Mouse (Mus musculus): ENCODE measurements at regions not wholly inside any gene's neighbourhood (a gene's known extent, or its start where the extent isn't known, plus 50 kb on each side); places are given as distances from the start of the nearest gene placed in this dataset.

DNA sequence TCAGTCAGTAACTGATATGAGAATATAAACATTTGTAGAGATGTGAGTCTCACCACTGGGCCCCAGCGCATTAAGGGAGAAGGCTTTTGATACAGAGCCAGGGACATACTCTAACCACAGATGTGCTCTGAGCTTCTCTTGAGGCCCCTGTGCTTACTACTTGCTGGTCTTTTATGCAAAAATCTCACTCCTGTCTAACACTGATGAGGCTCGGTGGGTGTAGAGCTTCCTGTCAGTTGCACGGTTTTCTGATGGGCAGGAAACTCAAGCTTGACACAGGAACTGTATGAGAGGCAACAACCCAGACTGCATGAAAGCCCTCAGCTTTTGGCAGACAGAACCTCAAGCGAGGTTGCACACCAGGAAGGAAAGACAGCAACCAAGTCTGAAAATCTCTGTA, 789.0 kb upstream of the Lrrc6 start:
- ATAC-seq (ENCODE audit: insufficient number of reproducible peaks, low FRiP score) = no peak
- H3K9ac ChIP-seq = no peak overlapping the region
- H3K4me3 ChIP-seq = no peak overlapping the region
- WGBS = 53% methylated on average over 4 of the region's 4 CpGs
- H3K4me2 ChIP-seq = no peak overlapping the region
- H3K36me3 ChIP-seq = no peaks in the 10 kb centered on the region
- no peaks in the 10 kb centered on the region for H3K4me1 ChIP-seq (replicated peaks)
- H3K27me3 ChIP-seq (replicated peaks) = no peaks in the 10 kb centered on the region
- no peak overlapping the region for H3K27ac ChIP-seq (ENCODE audit: poor library complexity, severe bottlenecking)
- H3K9me3 ChIP-seq (replicated peaks) = no peaks in the 10 kb centered on the region

DNA sequence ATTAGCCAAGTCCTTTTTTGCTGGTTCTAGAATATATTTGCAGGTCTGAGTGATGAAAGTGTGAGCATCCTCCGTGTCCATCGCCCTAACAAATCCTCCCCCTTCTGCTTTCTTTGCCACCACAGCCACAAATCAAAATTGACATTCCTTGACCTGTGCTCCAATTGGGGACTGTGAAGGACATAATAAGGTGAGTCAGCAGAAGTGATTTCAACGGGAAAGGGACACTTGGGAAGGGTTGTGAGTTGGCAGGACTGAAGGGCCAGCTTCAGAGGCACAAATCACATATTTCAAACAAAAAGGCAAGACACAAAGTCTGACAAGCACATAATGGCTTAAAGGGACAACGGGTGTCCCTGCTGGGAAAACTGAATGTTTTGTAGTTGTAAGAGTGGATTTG, 784.2 kb upstream of the Lrrc6 start:
- Histone ChIP-seq H3K4me3 (no peak overlapping the region), H3K9ac (no peak overlapping the region), H3K27ac (ENCODE audit: poor library complexity, severe bottlenecking) (no peak overlapping the region), H3K4me2 (no peak overlapping the region), H3K27me3 (replicated peaks) (no peaks in the 10 kb centered on the region), H3K4me1 (replicated peaks) (no peaks in the 10 kb centered on the region), H3K36me3 (no peaks in the 10 kb centered on the region), H3K9me3 (replicated peaks) (no peaks in the 10 kb centered on the region)
- ATAC-seq (ENCODE audit: insufficient number of reproducible peaks, low FRiP score) = no peak
- WGBS = 67% methylated on average over 4 of the region's 4 CpGs

DNA sequence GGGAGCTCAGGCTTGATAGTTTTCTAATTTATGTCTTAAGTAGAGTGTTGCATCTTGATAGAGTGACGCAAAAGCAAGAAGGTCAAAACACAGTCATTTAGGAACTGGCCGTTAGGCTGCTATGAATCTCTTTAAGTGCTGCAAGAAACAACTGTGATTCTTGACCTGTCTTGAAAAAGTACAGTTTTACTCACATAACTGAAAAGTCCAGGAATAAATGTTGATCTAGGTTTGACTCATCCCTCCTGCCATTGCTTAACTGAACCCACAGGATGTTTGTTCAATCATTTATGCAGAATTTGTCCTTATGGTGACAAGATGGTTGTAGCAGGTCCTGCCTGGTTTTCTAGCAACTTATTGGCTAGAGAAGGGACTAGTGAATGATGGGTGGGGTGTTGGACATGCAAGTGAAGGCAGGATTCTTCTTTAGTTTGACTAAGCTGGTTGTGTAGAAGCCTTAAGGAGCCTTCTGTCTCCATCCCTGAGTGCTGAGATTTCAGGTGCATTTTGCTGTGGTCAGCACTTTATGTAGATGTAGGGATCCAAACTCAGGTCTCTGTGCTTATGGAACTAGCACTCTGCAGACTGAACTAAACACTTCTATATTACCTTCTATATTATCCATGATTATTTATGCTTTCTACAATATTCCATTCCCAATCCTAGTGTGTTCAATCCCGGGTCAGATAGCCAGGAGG, 782.7 kb upstream of the Lrrc6 start:
- ATAC-seq (ENCODE audit: insufficient number of reproducible peaks, low FRiP score) = no peak
- no peak overlapping the region for H3K4me3 ChIP-seq
- no peak overlapping the region for H3K27ac ChIP-seq (ENCODE audit: poor library complexity, severe bottlenecking)
- H3K27me3 ChIP-seq (replicated peaks) = no peaks in the 10 kb centered on the region
- no peaks in the 10 kb centered on the region for H3K9me3 ChIP-seq (replicated peaks)
- H3K36me3 ChIP-seq = no peaks in the 10 kb centered on the region
- H3K4me2 ChIP-seq = no peak overlapping the region
- WGBS = 75% methylated on average over 3 of the region's 3 CpGs
- no peaks in the 10 kb centered on the region for H3K4me1 ChIP-seq (replicated peaks)
- H3K9ac ChIP-seq = no peak overlapping the region

DNA sequence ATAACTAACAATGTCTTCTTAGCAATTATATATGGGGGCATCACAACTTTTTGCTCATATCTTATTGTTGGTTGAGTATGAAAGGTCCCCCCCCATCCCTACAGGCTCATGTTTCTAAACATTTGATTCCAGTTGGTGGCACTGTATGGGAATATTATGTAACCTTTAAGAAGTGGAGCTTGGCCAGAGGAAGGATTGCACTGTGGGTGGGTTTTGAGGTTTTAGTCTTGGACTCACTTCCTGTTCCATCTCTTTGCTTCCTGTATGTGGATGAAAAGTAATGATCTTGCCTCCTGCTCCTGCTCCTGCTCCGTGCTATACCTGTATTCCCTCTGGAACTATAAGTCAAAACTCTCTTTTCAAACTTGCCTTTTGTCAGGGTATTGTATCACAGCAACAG, 778.2 kb upstream of the Lrrc6 start:
- WGBS = 71% methylated on average over 1 of the region's 1 CpGs
- no peaks in the 10 kb centered on the region for H3K4me1 ChIP-seq (replicated peaks)
- H3K27me3 ChIP-seq (replicated peaks) = no peaks in the 10 kb centered on the region
- H3K9ac ChIP-seq = no peak overlapping the region
- H3K36me3 ChIP-seq = no peaks in the 10 kb centered on the region
- H3K4me2 ChIP-seq = no peak overlapping the region
- no peak overlapping the region for H3K4me3 ChIP-seq
- no peaks in the 10 kb centered on the region for H3K9me3 ChIP-seq (replicated peaks)
- ATAC-seq (ENCODE audit: insufficient number of reproducible peaks, low FRiP score) = no peak
- no peak overlapping the region for H3K27ac ChIP-seq (ENCODE audit: poor library complexity, severe bottlenecking)

DNA sequence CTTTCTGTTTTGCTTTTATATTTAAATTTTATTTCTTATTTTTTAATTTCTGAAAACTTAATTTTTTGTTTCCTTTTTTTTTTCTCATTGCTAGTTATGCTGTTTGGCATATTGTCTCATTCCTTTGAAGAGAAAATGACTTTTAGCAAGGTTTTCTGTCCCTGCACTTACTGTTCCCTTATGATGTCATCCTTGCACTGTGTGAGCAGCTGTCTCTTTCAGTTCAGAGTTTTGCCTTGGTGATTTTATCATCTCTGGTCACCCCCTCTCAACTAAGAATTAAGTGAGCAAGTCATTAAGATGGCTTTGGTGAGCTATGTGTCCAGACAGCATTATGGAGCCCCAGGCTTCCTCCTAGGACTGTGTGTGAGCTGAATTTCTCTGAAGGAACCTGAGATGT, 774.3 kb upstream of the Lrrc6 start:
- no peak overlapping the region for H3K9ac ChIP-seq
- no peaks in the 10 kb centered on the region for H3K36me3 ChIP-seq
- H3K27ac ChIP-seq (ENCODE audit: poor library complexity, severe bottlenecking) = no peak overlapping the region
- no peak for ATAC-seq (ENCODE audit: insufficient number of reproducible peaks, low FRiP score)
- no peaks in the 10 kb centered on the region for H3K9me3 ChIP-seq (replicated peaks)
- no peaks in the 10 kb centered on the region for H3K4me1 ChIP-seq (replicated peaks)
- H3K4me2 ChIP-seq = no peak overlapping the region
- H3K27me3 ChIP-seq (replicated peaks) = no peaks in the 10 kb centered on the region
- H3K4me3 ChIP-seq = no peak overlapping the region

DNA sequence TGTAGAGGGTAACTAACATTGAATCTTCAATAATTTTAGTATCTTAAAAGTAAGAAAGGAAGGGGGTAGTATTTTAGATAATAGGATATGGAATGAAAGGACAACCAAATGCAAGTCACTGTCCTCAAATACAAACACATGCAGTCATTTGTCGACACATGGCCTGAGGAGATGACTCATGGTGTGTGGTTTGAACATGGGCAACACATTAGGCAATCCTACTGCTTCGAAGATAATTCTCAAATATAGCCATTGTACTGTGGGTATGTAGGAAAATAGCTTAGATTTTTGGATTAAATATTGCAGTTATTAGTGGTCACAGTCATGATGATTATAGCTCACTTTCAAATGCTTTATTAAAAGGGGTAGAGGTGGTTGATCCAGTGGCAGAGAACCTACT, 771.7 kb upstream of the Lrrc6 start:
- Histone ChIP-seq H3K36me3 (no peaks in the 10 kb centered on the region), H3K27ac (ENCODE audit: poor library complexity, severe bottlenecking) (no peak overlapping the region), H3K4me2 (no peak overlapping the region), H3K27me3 (replicated peaks) (no peaks in the 10 kb centered on the region), H3K4me3 (no peak overlapping the region), H3K4me1 (replicated peaks) (no peaks in the 10 kb centered on the region), H3K9me3 (replicated peaks) (no peaks in the 10 kb centered on the region), H3K9ac (no peak overlapping the region)
- WGBS = 80% methylated on average over 2 of the region's 2 CpGs
- no peak for ATAC-seq (ENCODE audit: insufficient number of reproducible peaks, low FRiP score)

DNA sequence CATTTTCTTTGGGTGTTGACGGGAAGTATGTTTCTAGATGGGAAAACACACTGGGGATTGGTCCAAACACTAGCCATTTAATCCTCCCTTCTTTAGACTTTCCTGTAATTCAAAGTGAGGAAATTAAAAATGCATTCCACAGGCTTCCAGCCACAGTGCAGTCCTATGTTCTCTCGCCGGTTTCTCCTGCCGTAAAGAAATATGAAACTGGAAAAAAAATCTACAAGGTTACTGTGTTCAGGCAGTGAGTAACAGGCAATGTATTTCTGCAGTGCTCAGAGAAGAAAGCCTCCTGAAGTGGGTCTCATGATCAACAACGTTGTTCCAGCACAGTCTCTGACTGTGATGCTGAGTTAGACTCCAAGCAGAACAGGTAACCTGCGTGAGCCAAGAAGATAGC, 763.0 kb upstream of the Lrrc6 start:
- no peak overlapping the region for H3K27ac ChIP-seq (ENCODE audit: poor library complexity, severe bottlenecking)
- no peak overlapping the region for H3K4me2 ChIP-seq
- H3K4me1 ChIP-seq (replicated peaks) = no peaks in the 10 kb centered on the region
- H3K9ac ChIP-seq = no peak overlapping the region
- ATAC-seq (ENCODE audit: insufficient number of reproducible peaks, low FRiP score) = no peak
- H3K9me3 ChIP-seq (replicated peaks) = no peaks in the 10 kb centered on the region
- no peak overlapping the region for H3K4me3 ChIP-seq
- 67% methylated on average over 6 of the region's 6 CpGs for WGBS
- H3K27me3 ChIP-seq (replicated peaks) = no peaks in the 10 kb centered on the region
- H3K36me3 ChIP-seq = no peaks in the 10 kb centered on the region

DNA sequence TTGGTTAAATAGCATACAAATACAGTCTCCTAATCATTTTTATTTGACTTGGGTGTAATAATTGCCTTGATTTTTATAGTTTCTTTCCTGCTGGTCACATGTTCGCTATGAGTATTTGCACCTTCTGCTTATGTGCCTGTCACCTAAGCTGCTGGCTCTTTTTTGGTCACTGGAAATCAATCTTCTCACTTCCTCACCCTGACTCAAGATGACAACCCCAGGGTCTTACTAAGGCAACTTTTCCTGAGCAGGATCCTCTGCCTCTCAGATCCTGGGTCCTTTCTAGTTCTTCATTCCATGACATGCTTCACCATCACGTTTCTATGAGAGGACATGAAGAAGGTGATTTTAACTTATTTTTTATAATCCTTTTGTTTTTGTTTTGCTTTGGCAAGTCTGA, 762.6 kb upstream of the Lrrc6 start:
- 55% methylated on average over 2 of the region's 2 CpGs for WGBS
- no peak for ATAC-seq (ENCODE audit: insufficient number of reproducible peaks, low FRiP score)
- no peak overlapping the region for H3K9ac ChIP-seq

DNA sequence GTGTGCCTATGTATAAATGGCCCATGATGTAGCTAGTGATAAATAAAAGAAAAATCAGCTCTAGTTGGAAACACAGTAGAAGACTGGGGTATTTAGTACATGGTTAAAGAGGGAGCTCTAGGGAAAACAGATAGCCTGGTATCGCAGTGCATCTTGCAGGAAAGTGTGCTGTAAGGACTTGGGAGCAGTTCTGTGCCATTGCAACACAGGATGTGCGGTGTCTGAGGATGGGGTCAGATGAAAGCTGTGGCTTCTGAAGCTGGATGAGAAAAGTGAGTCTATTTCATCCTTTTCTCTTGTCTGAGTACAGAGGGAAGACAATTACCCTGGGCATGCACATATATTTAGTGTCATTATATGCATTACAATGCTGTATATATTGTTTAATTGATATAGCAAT, 761.6 kb upstream of the Lrrc6 start:
- Histone ChIP-seq H3K4me1 (replicated peaks) (no peaks in the 10 kb centered on the region), H3K9ac (no peak overlapping the region), H3K27ac (ENCODE audit: poor library complexity, severe bottlenecking) (no peak overlapping the region), H3K4me3 (no peak overlapping the region), H3K27me3 (replicated peaks) (no peaks in the 10 kb centered on the region), H3K9me3 (replicated peaks) (no peaks in the 10 kb centered on the region), H3K4me2 (no peak overlapping the region), H3K36me3 (no peaks in the 10 kb centered on the region)
- WGBS = 82% methylated on average over 2 of the region's 2 CpGs
- ATAC-seq (ENCODE audit: insufficient number of reproducible peaks, low FRiP score) = no peak

More for the DNA sequence above, 762.6 kb upstream of the Lrrc6 start:
- no peaks in the 10 kb centered on the region for H3K4me1 ChIP-seq (replicated peaks)
- no peak overlapping the region for H3K4me2 ChIP-seq
- no peak overlapping the region for H3K27ac ChIP-seq (ENCODE audit: poor library complexity, severe bottlenecking)
- H3K36me3 ChIP-seq = no peaks in the 10 kb centered on the region
- no peaks in the 10 kb centered on the region for H3K9me3 ChIP-seq (replicated peaks)
- no peak overlapping the region for H3K4me3 ChIP-seq
- H3K27me3 ChIP-seq (replicated peaks) = no peaks in the 10 kb centered on the region

DNA sequence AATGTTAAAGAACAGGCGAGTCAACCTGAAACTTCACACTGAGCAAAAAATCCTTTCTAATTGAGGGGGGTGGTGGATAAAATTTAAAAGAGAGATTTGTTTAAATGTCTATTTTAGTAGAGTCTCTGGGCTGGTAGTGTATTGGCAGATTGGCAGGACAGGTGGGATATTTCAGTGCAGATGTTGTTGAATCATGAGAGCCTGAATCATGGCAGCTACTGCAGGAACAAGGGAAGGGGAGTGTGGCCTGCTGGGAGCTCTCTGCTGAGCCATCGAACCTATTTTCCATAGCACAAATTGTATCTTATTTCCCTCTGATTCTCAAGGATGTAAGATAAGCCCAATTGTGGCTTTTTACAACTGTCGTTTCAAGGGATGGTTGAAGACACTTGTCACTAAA, 760.0 kb upstream of the Lrrc6 start:
- no peaks in the 10 kb centered on the region for H3K36me3 ChIP-seq
- no peak overlapping the region for H3K4me2 ChIP-seq
- no peak overlapping the region for H3K27ac ChIP-seq (ENCODE audit: poor library complexity, severe bottlenecking)
- no peak overlapping the region for H3K4me3 ChIP-seq
- no peak overlapping the region for H3K9ac ChIP-seq
- H3K27me3 ChIP-seq (replicated peaks) = no peaks in the 10 kb centered on the region
- ATAC-seq (ENCODE audit: insufficient number of reproducible peaks, low FRiP score) = no peak
- H3K9me3 ChIP-seq (replicated peaks) = no peaks in the 10 kb centered on the region
- H3K4me1 ChIP-seq (replicated peaks) = peaks cover 5% of the 10 kb centered on the region; the same call in 1 of the 2 replicates
- WGBS = 66% methylated on average over 3 of the region's 3 CpGs

DNA sequence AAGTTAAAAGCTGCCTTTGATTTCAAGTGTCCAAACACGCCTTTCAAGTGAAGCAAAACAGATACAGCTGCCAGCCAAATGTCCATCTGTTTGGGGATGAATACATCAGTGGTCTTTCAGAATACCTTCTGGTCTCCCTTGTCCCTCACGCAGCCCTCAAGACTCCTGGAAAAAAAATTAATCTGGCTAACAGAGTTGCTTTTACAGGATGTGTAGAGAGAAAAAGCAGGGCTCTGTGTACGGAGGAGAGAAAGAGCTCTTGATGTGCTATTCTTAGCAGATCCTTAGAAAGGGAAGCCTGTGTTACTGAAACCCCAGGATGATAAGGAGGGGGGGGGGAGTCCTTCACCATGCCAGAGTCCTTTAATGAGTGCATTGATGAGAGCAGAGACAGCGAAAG, 748.4 kb upstream of the Lrrc6 start:
- H3K27me3 ChIP-seq (replicated peaks) = no peaks in the 10 kb centered on the region
- ATAC-seq (ENCODE audit: insufficient number of reproducible peaks, low FRiP score) = 0 out of 2 replicates have a peak, but pooled peaks have one; percentile 33
- no peaks in the 10 kb centered on the region for H3K36me3 ChIP-seq
- no peaks in the 10 kb centered on the region for H3K9me3 ChIP-seq (replicated peaks)
- peak overlapping the region; percentile 56 for H3K4me2 ChIP-seq
- peak overlapping the region; percentile 62 for H3K27ac ChIP-seq (ENCODE audit: poor library complexity, severe bottlenecking)
- H3K4me3 ChIP-seq = no peak overlapping the region
- no peak overlapping the region for H3K9ac ChIP-seq
- peaks cover 29% of the 10 kb centered on the region for H3K4me1 ChIP-seq (replicated peaks)
- 17% methylated on average over 4 of the region's 4 CpGs for WGBS

DNA sequence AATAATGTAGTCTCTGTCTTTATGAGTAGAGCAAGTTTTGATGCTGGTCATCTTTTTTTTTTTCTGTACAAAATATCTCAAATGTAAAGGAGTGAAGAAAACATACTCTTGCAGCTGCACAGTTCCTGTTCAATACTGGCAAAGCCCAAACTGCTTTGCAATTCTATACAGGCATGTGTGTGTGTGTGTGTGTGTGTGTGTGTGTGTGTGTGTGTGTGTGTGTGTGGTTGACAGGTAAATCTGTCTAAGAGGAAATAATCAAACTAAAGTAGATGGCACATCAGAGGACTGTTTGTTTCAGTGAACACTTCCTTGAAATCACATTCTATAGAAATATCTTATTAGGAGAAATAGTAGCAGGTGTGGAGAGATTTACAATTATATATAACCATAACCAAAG, 747.8 kb upstream of the Lrrc6 start:
- ATAC-seq (ENCODE audit: insufficient number of reproducible peaks, low FRiP score) = no peak
- Histone ChIP-seq H3K4me2 (no peak overlapping the region), H3K4me1 (replicated peaks) (peaks cover 29% of the 10 kb centered on the region), H3K36me3 (no peaks in the 10 kb centered on the region), H3K4me3 (no peak overlapping the region), H3K27ac (ENCODE audit: poor library complexity, severe bottlenecking) (no peak overlapping the region), H3K9ac (no peak overlapping the region), H3K27me3 (replicated peaks) (no peaks in the 10 kb centered on the region), H3K9me3 (replicated peaks) (no peaks in the 10 kb centered on the region)

Measured in heart, embryonic 12.5 days (tissue).